Mouse (Mus musculus): ENCODE measurements at regions not wholly inside any gene's neighbourhood (a gene's known extent, or its start where the extent isn't known, plus 50 kb on each side); places are given as distances from the start of the nearest gene placed in this dataset.
"Not testable (repeated sequence)": the region's sequence is repeated elsewhere in the genome, so short reads cannot be mapped to it uniquely, and the experiment has no call there.

DNA sequence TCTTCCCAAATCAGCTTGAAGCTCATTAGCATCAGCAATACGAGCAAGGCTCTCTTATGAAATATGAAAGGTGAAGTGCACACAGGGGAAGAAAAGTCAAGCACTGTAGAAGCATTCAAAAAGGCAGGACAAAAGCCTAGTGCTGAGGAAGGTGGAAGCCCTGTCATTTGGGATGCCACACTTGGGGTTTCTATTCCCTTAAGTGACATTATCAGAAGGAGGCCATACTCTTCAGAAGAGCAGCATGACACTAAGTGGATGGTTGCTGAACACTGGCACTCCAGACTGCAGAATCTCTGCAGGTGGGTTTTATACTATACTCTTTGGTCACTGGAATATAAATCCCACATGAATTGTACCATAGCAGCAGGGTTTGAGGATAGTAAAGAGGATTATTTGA, 120.4 kb upstream of the Pcsk1 start:
- Histone ChIP-seq H3K9me3 (replicated peaks) (no peaks in the 10 kb centered on the region), H3K27ac (no peak overlapping the region), H3K36me3 (ENCODE audit: poor library complexity, severe bottlenecking) (no peaks in the 10 kb centered on the region), H3K27me3 (no peaks in the 10 kb centered on the region), H3K4me1 (no peaks in the 10 kb centered on the region), H3K9ac (no peak overlapping the region), H3K4me2 (no peak overlapping the region), H3K4me3 (no peak overlapping the region)
- 32% methylated on average over 1 of the region's 1 CpGs for WGBS
- ATAC-seq, result peak; percentile 68; the same call in 1 of the 2 replicates

DNA sequence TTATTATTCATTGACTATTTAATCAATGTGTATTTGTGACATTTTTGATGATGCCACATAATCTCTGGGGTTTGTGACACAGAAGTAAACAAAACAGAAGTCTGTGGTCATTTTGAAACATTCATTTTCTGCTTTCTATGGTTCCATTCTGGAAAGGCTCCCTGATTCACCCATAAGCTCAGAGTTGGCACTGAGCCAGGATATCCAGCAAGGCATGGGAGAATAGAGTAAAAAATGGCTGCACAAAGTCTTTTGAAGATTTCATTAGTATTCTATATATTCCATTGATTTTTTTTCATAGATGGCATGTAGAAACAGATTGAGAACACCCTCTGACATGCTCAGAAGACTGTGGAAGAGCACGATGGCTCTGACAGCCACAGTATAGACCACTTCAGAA, 133.8 kb upstream of the Pcsk1 start:
- H3K27ac ChIP-seq, result no peak overlapping the region
- 54% methylated on average over 1 of the region's 1 CpGs for WGBS
- no peak overlapping the region for H3K4me2 ChIP-seq
- H3K27me3 ChIP-seq, result no peaks in the 10 kb centered on the region
- no peak overlapping the region for H3K4me3 ChIP-seq
- H3K9ac ChIP-seq, result no peak overlapping the region
- no peaks in the 10 kb centered on the region for H3K9me3 ChIP-seq (replicated peaks)
- no peaks in the 10 kb centered on the region for H3K36me3 ChIP-seq (ENCODE audit: poor library complexity, severe bottlenecking)
- H3K4me1 ChIP-seq, result no peaks in the 10 kb centered on the region
- ATAC-seq, result no peak

DNA sequence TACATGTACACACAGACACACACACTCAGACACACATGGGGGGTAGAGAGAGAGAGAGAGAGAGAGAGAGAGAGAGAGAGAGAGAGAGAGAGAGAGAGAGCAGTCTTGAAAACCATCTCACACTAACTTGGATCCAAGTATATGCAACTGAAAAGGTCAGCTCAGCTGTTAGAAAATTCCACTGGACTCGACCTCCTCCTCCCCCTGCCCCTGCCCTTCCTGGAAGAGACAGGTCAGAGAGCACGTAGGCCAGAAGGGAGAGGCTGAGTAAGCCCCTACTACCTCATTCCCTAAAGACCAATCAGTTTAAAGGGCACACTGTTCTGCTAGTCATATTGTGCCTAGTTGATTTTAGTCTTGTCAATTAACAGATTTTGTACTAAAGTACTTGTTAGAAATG, 105.0 kb upstream of the Cast start:
- H3K36me3 ChIP-seq (ENCODE audit: poor library complexity, severe bottlenecking); H3K4me1 ChIP-seq; H3K9ac ChIP-seq; H3K27me3 ChIP-seq; ATAC-seq; H3K4me3 ChIP-seq; H3K4me2 ChIP-seq; H3K27ac ChIP-seq; H3K9me3 ChIP-seq (replicated peaks): not testable (repeated sequence)
- WGBS, result 56% methylated on average over 2 of the region's 2 CpGs

DNA sequence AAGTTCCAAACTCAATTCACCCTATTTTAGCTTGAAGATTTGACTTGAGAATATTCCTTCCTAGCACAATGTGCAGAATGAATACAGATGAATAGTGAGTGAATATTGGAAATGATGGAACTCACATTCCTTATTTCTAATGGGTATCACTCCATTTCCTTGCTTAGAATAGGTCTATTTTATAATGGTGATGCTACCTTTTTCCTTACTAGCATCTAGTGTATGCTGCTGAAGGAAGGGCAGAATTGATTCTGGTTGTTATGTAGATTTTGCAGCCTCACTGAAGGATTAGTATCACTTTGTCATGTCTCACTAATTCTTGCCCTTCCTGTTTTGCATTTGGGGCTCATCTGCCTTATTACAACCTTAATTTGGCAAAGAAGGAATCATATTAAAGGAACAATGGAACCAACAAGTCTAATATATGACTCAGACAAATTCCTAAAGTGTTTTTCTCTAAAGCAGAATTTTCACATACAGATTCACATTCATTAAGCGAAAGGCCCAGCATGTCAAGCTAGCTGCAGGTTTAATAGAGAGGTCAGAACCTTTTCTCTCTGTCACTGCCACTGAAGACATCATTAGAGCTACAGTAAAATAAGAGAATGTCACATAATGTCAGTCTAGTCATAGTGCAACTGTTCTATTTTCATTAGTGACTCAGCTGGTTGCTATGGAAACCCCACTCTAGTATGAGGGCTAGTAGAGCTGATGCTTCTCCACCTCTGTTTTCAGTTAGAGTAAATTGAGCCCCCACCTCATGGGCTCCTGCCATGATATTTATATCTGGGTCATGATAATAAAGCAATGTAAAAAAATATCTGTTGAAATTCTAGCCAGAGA, 94.8 kb upstream of the Cast start:
- H3K4me2 ChIP-seq, result no peak overlapping the region
- H3K36me3 ChIP-seq (ENCODE audit: poor library complexity, severe bottlenecking), result no peaks in the 10 kb centered on the region
- ATAC-seq, result peak; percentile 82
- no peaks in the 10 kb centered on the region for H3K27me3 ChIP-seq
- H3K4me1 ChIP-seq, result no peaks in the 10 kb centered on the region
- no peak overlapping the region for H3K9ac ChIP-seq
- no peak overlapping the region for H3K27ac ChIP-seq
- no peak overlapping the region for H3K4me3 ChIP-seq
- 69% methylated on average over 1 of the region's 1 CpGs for WGBS
- no peaks in the 10 kb centered on the region for H3K9me3 ChIP-seq (replicated peaks)

DNA sequence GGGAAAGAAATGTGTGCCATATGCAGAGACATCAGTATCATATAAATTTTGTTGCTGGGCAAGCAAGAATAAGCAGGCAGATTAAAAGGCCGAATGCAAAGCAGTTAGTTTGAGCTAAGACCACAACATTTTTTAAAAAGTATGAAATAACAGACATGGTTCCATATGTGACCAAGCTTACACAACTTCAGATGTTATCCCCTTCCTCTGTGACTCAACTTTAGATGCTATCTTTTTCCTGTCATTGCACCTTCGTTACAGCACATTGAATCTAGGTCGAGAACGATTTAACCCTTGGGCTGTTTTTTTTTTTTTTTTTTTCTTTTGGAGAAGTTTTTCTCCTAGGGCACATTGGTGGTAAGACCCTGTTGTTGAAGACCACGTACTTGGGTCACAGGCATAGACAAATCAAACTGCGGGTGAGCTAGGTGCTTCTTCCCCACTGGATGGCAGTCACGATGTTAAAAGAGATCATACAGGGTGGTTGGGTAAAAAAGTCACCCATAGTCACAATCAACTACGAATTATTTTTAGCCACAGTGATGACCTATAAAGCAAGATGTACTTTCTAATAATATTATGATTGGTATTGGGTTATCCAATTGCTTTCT, 81.4 kb upstream of the Cast start:
- Histone ChIP-seq H3K9me3 (replicated peaks) (no peaks in the 10 kb centered on the region), H3K9ac (no peak overlapping the region), H3K36me3 (ENCODE audit: poor library complexity, severe bottlenecking) (no peaks in the 10 kb centered on the region), H3K4me1 (no peaks in the 10 kb centered on the region), H3K4me3 (no peak overlapping the region), H3K27ac (no peak overlapping the region), H3K4me2 (no peak overlapping the region), H3K27me3 (no peaks in the 10 kb centered on the region)
- ATAC-seq, result no peak
- 88% methylated on average over 8 of the region's 8 CpGs for WGBS

DNA sequence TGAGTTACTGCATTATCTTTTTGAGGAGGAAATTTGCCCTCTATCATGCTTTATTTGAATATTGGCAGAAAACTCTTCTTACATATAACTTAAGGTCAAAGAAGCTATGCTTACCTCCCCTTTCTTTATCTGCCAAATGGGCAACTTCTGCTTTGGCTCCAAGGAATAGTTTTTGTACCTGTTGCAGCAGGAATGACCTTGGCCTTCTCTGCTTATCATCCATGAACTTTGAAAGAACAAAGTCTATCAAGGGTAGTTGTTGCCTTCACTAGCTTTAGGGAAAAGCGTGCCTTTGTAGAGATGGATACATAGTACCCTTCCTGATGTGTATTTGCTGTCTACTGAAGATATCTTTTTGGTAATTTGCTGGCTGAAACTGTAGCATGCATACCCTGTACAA, 59.1 kb upstream of the Cast start:
- 89% methylated on average over 1 of the region's 1 CpGs for WGBS
- ATAC-seq, result no peak
- no peaks in the 10 kb centered on the region for H3K9me3 ChIP-seq (replicated peaks)
- no peak overlapping the region for H3K4me3 ChIP-seq
- H3K4me2 ChIP-seq, result no peak overlapping the region
- H3K4me1 ChIP-seq, result no peaks in the 10 kb centered on the region
- no peaks in the 10 kb centered on the region for H3K36me3 ChIP-seq (ENCODE audit: poor library complexity, severe bottlenecking)
- no peak overlapping the region for H3K27ac ChIP-seq
- H3K27me3 ChIP-seq, result no peaks in the 10 kb centered on the region
- H3K9ac ChIP-seq, result no peak overlapping the region

DNA sequence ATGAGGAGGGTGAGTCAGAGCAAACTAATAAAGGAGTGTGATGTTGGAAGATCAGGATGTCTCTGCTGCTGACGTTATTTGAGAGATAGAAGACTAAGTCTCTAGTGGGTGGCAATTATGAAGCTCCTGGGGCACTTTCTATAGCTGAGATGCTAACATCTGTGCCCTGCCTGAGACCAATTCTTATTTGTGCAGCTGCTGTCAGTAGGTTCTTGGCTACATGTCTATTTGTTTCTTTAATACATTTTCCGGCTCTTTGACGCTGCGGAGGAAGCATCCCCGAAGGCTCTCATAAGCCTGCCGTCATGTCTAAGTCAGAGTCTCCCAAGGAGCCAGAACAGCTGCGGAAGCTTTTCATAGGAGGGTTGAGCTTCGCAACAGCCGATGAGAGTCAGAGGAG, 55.4 kb upstream of the Cast start:
- H3K27ac ChIP-seq, result no peak overlapping the region
- no peaks in the 10 kb centered on the region for H3K9me3 ChIP-seq (replicated peaks)
- H3K9ac ChIP-seq, result no peak overlapping the region
- H3K4me3 ChIP-seq, result no peak overlapping the region
- H3K4me2 ChIP-seq, result no peak overlapping the region
- no peaks in the 10 kb centered on the region for H3K36me3 ChIP-seq (ENCODE audit: poor library complexity, severe bottlenecking)
- H3K4me1 ChIP-seq, result no peaks in the 10 kb centered on the region
- H3K27me3 ChIP-seq, result no peaks in the 10 kb centered on the region
- no peak for ATAC-seq
- WGBS, result 92% methylated on average over 9 of the region's 9 CpGs

DNA sequence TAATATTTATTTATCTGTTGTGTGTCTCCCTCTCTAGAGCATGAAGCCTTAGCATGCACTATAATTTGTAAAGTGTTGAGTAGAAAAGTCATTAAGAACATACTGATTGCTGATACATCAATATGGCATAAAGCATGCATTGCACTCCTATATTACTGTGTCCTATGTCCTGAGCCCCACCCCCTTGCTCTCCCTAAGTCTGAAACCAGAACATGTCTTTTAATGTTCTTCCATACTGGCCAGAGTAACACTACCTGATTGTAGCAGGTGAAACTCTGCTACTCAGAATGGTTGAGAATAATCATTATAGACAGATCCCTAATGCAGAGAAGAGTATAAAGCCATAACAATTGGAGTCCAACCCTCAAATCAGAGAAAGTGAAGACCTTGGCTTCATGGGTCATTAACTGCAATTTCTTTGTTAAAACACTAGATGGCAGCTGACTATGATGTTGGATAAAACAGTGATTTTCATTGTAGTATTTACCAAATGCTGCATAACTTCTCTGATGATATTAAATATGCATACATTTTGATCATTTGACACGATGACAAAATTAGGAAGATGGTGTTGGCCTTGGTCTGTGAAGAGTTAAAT, 52.9 kb upstream of the Cast start:
- Histone ChIP-seq H3K27ac (no peak overlapping the region), H3K4me1 (no peaks in the 10 kb centered on the region), H3K9ac (no peak overlapping the region), H3K4me3 (no peak overlapping the region), H3K36me3 (ENCODE audit: poor library complexity, severe bottlenecking) (no peaks in the 10 kb centered on the region), H3K4me2 (no peak overlapping the region), H3K27me3 (no peaks in the 10 kb centered on the region), H3K9me3 (replicated peaks) (no peaks in the 10 kb centered on the region)
- 0 out of 2 replicates have a peak, but pooled peaks have one; percentile 55 for ATAC-seq
- WGBS, result 7% methylated on average over 1 of the region's 1 CpGs

Measured in forebrain, embryonic 13.5 days (tissue).